Mouse (Mus musculus) lung, postnatal 0 days (tissue): Measurements from ENCODE around the gene P4ha1. TPM values are rescaled to one million over a fixed set of nuclear protein-coding genes. Genes with fewer than 3 reads are reported as not detected.

ENCODE experiments used
- ATAC-seq: fragments of 200-750 bp; cut with Nextera tagmentation; 2 replicates; pipeline ENCODE4 v1.8.0; 2017; ENCODE audit warnings: moderate library complexity
- DNase-seq: peaks from one replicate; pipeline ENCODE4 v3.0.0-alpha.2; 2016; ENCODE audit warnings: low spot score
- H3K27ac ChIP-seq: fragments of 300-500 bp; sonication (generic); 2 replicates; pipeline ENCODE4 v1.5.1; 2014; ENCODE audit warnings: antibody characterized with exemption, mild to moderate bottlenecking, low read length, mixed read lengths
- H3K27me3 ChIP-seq: fragments of 300-500 bp; sonication (generic); replicated peaks from 2 replicates; pipeline ENCODE4 v1.6.1; 2014; ENCODE audit warnings: low read length, mixed read lengths; ENCODE audit not compliant: insufficient read depth
- H3K36me3 ChIP-seq: fragments of 300-500 bp; sonication (generic); 2 replicates; pipeline ENCODE4 v1.6.1; 2014; ENCODE audit warnings: low read length, mixed read lengths; ENCODE audit not compliant: insufficient read depth
- H3K4me1 ChIP-seq: fragments of 300-500 bp; sonication (generic); 2 replicates; pipeline ENCODE4 v1.6.1; 2014; ENCODE audit warnings: antibody characterized with exemption, low read depth, low read length, mixed read lengths; ENCODE audit not compliant: insufficient read depth
- H3K4me2 ChIP-seq: fragments of 300-500 bp; sonication (generic); replicated peaks from 2 replicates; pipeline ENCODE4 v1.6.1; 2014; ENCODE audit warnings: low read depth, mild to moderate bottlenecking, low read length, moderate library complexity, mixed read lengths
- H3K4me3 ChIP-seq: fragments of 300-500 bp; sonication (generic); 2 replicates; pipeline ENCODE4 v1.5.1; 2014; ENCODE audit warnings: low read depth, low read length
- H3K9ac ChIP-seq: fragments of 300-500 bp; sonication (generic); replicated peaks from 2 replicates; pipeline ENCODE4 v1.6.1; 2014; ENCODE audit warnings: low read depth, mild to moderate bottlenecking
- H3K9me3 ChIP-seq: fragments of 300-500 bp; sonication (generic); 2 replicates; pipeline ENCODE4 v1.6.1; 2016; ENCODE audit warnings: low read length, mixed read lengths
- CTCF ChIP-seq: IDR thresholded peaks from 2 replicates; pipeline ENCODE4 v1.5.1; 2016; ENCODE audit warnings: antibody characterized with exemption, mild to moderate bottlenecking
- EP300 ChIP-seq: IDR thresholded peaks from 2 replicates; pipeline ENCODE4 v1.6.1; 2016; ENCODE audit warnings: antibody characterized with exemption, mild to moderate bottlenecking, control low read depth
- WGBS: fragments of 180-500 bp; shearing (Covaris S2); extraction: QIAGEN DNeasy Blood & Tissue Kit; methylation state at CpG from one replicate; pipeline ENCODE4 v1.1.7; 2014; 5-methylcytosine and 5-hydroxymethylcytosine counted together
- polyA plus RNA-seq: library from polyadenylated mRNA; unstranded; fragments of >200 nt; fragmentation: Nextera tagmentation; extraction: Ambion mirVana; gene quantifications from 2 replicates; pipeline ENCODE4 v1.2.1, GENCODE M21; 2015

The P4ha1 gene
- polyA plus RNA-seq, 1 experiment from 2014 or later = 40.6 TPM

GRCm38 (mm10) chr10:59413711-59414110 lies 90.6 kb downstream of the P4ha1 start:
- no peaks in the 10 kb centered on the region for H3K9me3 ChIP-seq
- no peak for DNase-seq
- no peak overlapping the region for H3K4me2 ChIP-seq
- H3K4me1 ChIP-seq = no peaks in the 10 kb centered on the region
- H3K36me3 ChIP-seq = no peaks in the 10 kb centered on the region
- WGBS = 87% methylated on average over 4 of the region's 4 CpGs
- no peak overlapping the region for H3K9ac ChIP-seq
- no peaks in the 10 kb centered on the region for H3K27me3 ChIP-seq
- H3K27ac ChIP-seq = no peak overlapping the region
- no peak overlapping the region for H3K4me3 ChIP-seq
- peak; percentile 25 for TF ChIP-seq CTCF
- TF ChIP-seq EP300 = no peak
- ATAC-seq = no peak

GRCm38 (mm10) chr10:59416623-59417022 lies 93.5 kb downstream of the P4ha1 start:
- H3K4me2 ChIP-seq = no peak overlapping the region
- DNase-seq = peak; percentile 67
- 39% methylated on average over 3 of the region's 3 CpGs for WGBS
- peak overlapping the region; percentile 57 for H3K27ac ChIP-seq
- H3K36me3 ChIP-seq = no peaks in the 10 kb centered on the region
- TF ChIP-seq CTCF = no peak
- TF ChIP-seq EP300 = no peak
- no peaks in the 10 kb centered on the region for H3K9me3 ChIP-seq
- H3K4me3 ChIP-seq = no peak overlapping the region
- no peaks in the 10 kb centered on the region for H3K4me1 ChIP-seq
- ATAC-seq = peak; percentile 91
- H3K27me3 ChIP-seq = no peaks in the 10 kb centered on the region
- H3K9ac ChIP-seq = no peak overlapping the region

- WGBS = 78% methylated on average over 4 of the region's 4 CpGs
- no peak overlapping the region for H3K27ac ChIP-seq
- H3K9me3 ChIP-seq = no peaks in the 10 kb centered on the region
- H3K9ac ChIP-seq = no peak overlapping the region
- no peak overlapping the region for H3K4me2 ChIP-seq
- H3K27me3 ChIP-seq = no peaks in the 10 kb centered on the region
- H3K36me3 ChIP-seq = no peaks in the 10 kb centered on the region
- ATAC-seq (no peak), DNase-seq (no peak)
- TF ChIP-seq CTCF = no peak
- TF ChIP-seq EP300 = no peak
- no peak overlapping the region for H3K4me3 ChIP-seq
- 0 out of 2 replicates have a peak, but pooled peaks cover 8% of the 10 kb centered on the region for H3K4me1 ChIP-seq
These were observed 96.4 kb downstream of the P4ha1 start for GRCm38 (mm10) chr10:59419516-59419915.

Other genes with a start within 250 kb of the P4ha1 start
- gene Sept10, start 101.4 kb upstream of the P4ha1 start, polyA plus RNA-seq = 42.2 and 45.2 TPM in 2 replicates
- 9.7 and 13.2 TPM in 2 replicates for gene Sowahc, start 101.3 kb upstream of the P4ha1 start, polyA plus RNA-seq
- gene Gm10273, start 72.3 kb downstream of the P4ha1 start, polyA plus RNA-seq = 4.4 and 12.7 TPM in 2 replicates
- 0.12 and 0.43 TPM in 2 replicates for gene Pla2g12b, start 80.4 kb downstream of the P4ha1 start, polyA plus RNA-seq
- 1.1 and 1.7 TPM in 2 replicates for gene Oit3, start 118.5 kb downstream of the P4ha1 start, polyA plus RNA-seq